Mouse (Mus musculus) embryonic facial prominence, embryonic 15.5 days (tissue): ENCODE measurements around the gene Junb. TPM values are rescaled to one million over a fixed set of nuclear protein-coding genes. Genes with fewer than 3 reads are reported as not detected.

Source experiments
- ATAC-seq: fragments of 200-750 bp; cut with Nextera tagmentation; 2 replicates; pipeline ENCODE4 v1.8.0; 2017; ENCODE audit warnings: low read depth, moderate TSS enrichment; ENCODE audit not compliant: insufficient number of reproducible peaks, low FRiP score, low TSS enrichment
- H3K27ac ChIP-seq: fragments of 300-500 bp; sonication (generic); replicated peaks from 2 replicates; pipeline ENCODE4 v1.5.1; 2015; ENCODE audit warnings: mild to moderate bottlenecking, inconsistent platforms
- H3K27me3 ChIP-seq: fragments of 300-500 bp; sonication (generic); 2 replicates; pipeline ENCODE4 v1.6.1; 2015; ENCODE audit warnings: inconsistent platforms
- H3K36me3 ChIP-seq: fragments of 300-500 bp; sonication (generic); 2 replicates; pipeline ENCODE4 v1.6.1; 2015; ENCODE audit warnings: mild to moderate bottlenecking, inconsistent platforms
- H3K4me1 ChIP-seq: fragments of 300-500 bp; sonication (generic); 2 replicates; pipeline ENCODE4 v1.6.1; 2015; ENCODE audit warnings: inconsistent platforms
- H3K4me2 ChIP-seq: fragments of 300-500 bp; sonication (generic); replicated peaks from 2 replicates; pipeline ENCODE4 v1.6.1; 2015; ENCODE audit warnings: mild to moderate bottlenecking, inconsistent platforms
- H3K4me3 ChIP-seq: fragments of 300-500 bp; sonication (generic); replicated peaks from 2 replicates; pipeline ENCODE4 v1.5.1; 2015; ENCODE audit warnings: mild to moderate bottlenecking, inconsistent platforms
- H3K9ac ChIP-seq: fragments of 300-500 bp; sonication (generic); 2 replicates; pipeline ENCODE4 v1.6.1; 2015; ENCODE audit warnings: inconsistent platforms
- H3K9me3 ChIP-seq: fragments of 300-500 bp; sonication (generic); replicated peaks from 2 replicates; pipeline ENCODE4 v1.6.1; 2016; ENCODE audit warnings: inconsistent platforms
- WGBS: fragments of 180-500 bp; shearing (Covaris S2); methylation state at CpG from one replicate; pipeline ENCODE4 v1.1.7; 2015; 5-methylcytosine and 5-hydroxymethylcytosine counted together
- polyA plus RNA-seq: library from polyadenylated mRNA; unstranded; fragments of >200 nt; fragmentation: Nextera tagmentation; extraction: Ambion mirVana; gene quantifications from 2 replicates; pipeline ENCODE4 v1.2.1, GENCODE M21; 2015

Junb gene
- polyA plus RNA-seq, 1 experiment from 2014 or later: 38.0 TPM

- Histone ChIP-seq H3K4me2 (peak overlapping the region; percentile 67), H3K9me3 (no peaks in the 10 kb centered on the region), H3K4me1 (peaks cover 6% of the 10 kb centered on the region; the same call in 1 of the 2 replicates), H3K9ac (0 out of 2 replicates have a peak overlapping the region, but pooled peaks have one; percentile 31), H3K27me3 (peaks cover 46% of the 10 kb centered on the region), H3K36me3 (peaks cover 12% of the 10 kb centered on the region), H3K27ac (no peak overlapping the region), H3K4me3 (peak overlapping the region; percentile 39)
- WGBS: 6% methylated on average over 26 of the region's 26 CpGs
- no peak for ATAC-seq
Measured at GRCm38 (mm10) chr8:85013230-85013840, 34.8 kb upstream of the Junb start.

- peaks cover 53% of the 10 kb centered on the region for H3K27me3 ChIP-seq
- H3K4me3 ChIP-seq: no peak overlapping the region
- no peak overlapping the region for H3K27ac ChIP-seq
- no peak overlapping the region for H3K4me2 ChIP-seq
- no peak for ATAC-seq
- H3K4me1 ChIP-seq: peaks cover 9% of the 10 kb centered on the region; the same call in 1 of the 2 replicates
- 17% methylated on average over 28 of the region's 28 CpGs for WGBS
- H3K9ac ChIP-seq: no peak overlapping the region
- no peaks in the 10 kb centered on the region for H3K36me3 ChIP-seq
- no peaks in the 10 kb centered on the region for H3K9me3 ChIP-seq
Measured at GRCm38 (mm10) chr8:85011242-85011641, 32.7 kb upstream of the Junb start.

GRCm38 (mm10) chr8:85007686-85008085, 29.2 kb upstream of the Junb start:
- 12% methylated on average over 25 of the region's 25 CpGs for WGBS
- Histone ChIP-seq H3K27ac (no peak overlapping the region), H3K27me3 (peaks cover 38% of the 10 kb centered on the region), H3K36me3 (peaks cover 3% of the 10 kb centered on the region; the same call in 1 of the 2 replicates), H3K4me1 (0 out of 2 replicates have a peak, but pooled peaks cover 3% of the 10 kb centered on the region), H3K4me3 (no peak overlapping the region), H3K9me3 (no peaks in the 10 kb centered on the region), H3K9ac (no peak overlapping the region), H3K4me2 (no peak overlapping the region)
- ATAC-seq: no peak

- Histone ChIP-seq H3K9ac (no peak overlapping the region), H3K36me3 (peaks cover 6% of the 10 kb centered on the region; the same call in 1 of the 2 replicates), H3K27me3 (0 out of 2 replicates have a peak, but pooled peaks cover 6% of the 10 kb centered on the region), H3K4me1 (peaks cover 8% of the 10 kb centered on the region), H3K4me3 (no peak overlapping the region), H3K27ac (no peak overlapping the region), H3K9me3 (no peaks in the 10 kb centered on the region), H3K4me2 (no peak overlapping the region)
- 6% methylated on average over 19 of the region's 19 CpGs for WGBS
- ATAC-seq: peak; percentile 58; the same call in 1 of the 2 replicates
Measured at GRCm38 (mm10) chr8:84997649-84998295, 19.3 kb upstream of the Junb start.

GRCm38 (mm10) chr8:84996978-84997377, 18.5 kb upstream of the Junb start:
- ATAC-seq: no peak
- Histone ChIP-seq H3K36me3 (no peaks in the 10 kb centered on the region), H3K4me3 (no peak overlapping the region), H3K27me3 (0 out of 2 replicates have a peak, but pooled peaks cover 6% of the 10 kb centered on the region), H3K4me1 (peaks cover 8% of the 10 kb centered on the region), H3K9me3 (no peaks in the 10 kb centered on the region), H3K9ac (no peak overlapping the region), H3K4me2 (no peak overlapping the region), H3K27ac (no peak overlapping the region)
- WGBS: 81% methylated on average over 5 of the region's 5 CpGs

GRCm38 (mm10) chr8:84995680-84996079, 17.2 kb upstream of the Junb start:
- H3K9me3 ChIP-seq: no peaks in the 10 kb centered on the region
- 0 out of 2 replicates have a peak, but pooled peaks cover 6% of the 10 kb centered on the region for H3K27me3 ChIP-seq
- no peak for ATAC-seq
- H3K9ac ChIP-seq: no peak overlapping the region
- H3K27ac ChIP-seq: no peak overlapping the region
- H3K36me3 ChIP-seq: no peaks in the 10 kb centered on the region
- peaks cover 14% of the 10 kb centered on the region for H3K4me1 ChIP-seq
- WGBS: 29% methylated on average over 25 of the region's 25 CpGs
- H3K4me3 ChIP-seq: no peak overlapping the region
- no peak overlapping the region for H3K4me2 ChIP-seq

- Histone ChIP-seq H3K9me3 (no peaks in the 10 kb centered on the region), H3K9ac (no peak overlapping the region), H3K27ac (no peak overlapping the region), H3K4me2 (no peak overlapping the region), H3K4me1 (peaks cover 19% of the 10 kb centered on the region), H3K36me3 (no peaks in the 10 kb centered on the region), H3K27me3 (0 out of 2 replicates have a peak, but pooled peaks cover 6% of the 10 kb centered on the region), H3K4me3 (no peak overlapping the region)
- ATAC-seq: no peak
- 89% methylated on average over 9 of the region's 9 CpGs for WGBS
Measured at GRCm38 (mm10) chr8:84994375-84994774, 15.9 kb upstream of the Junb start.

- H3K27ac ChIP-seq: peak overlapping the region; percentile 85
- H3K27me3 ChIP-seq: peaks cover 15% of the 10 kb centered on the region; the same call in 1 of the 2 replicates
- H3K4me1 ChIP-seq: peaks cover 22% of the 10 kb centered on the region
- H3K4me2 ChIP-seq: peak overlapping the region; percentile 92
- peak; percentile 70 for ATAC-seq
- H3K4me3 ChIP-seq: peak overlapping the region; percentile 66
- H3K9ac ChIP-seq: peak overlapping the region; percentile 64
- H3K9me3 ChIP-seq: no peaks in the 10 kb centered on the region
- H3K36me3 ChIP-seq: no peaks in the 10 kb centered on the region
- WGBS: under 1% methylated on average over 15 of the region's 15 CpGs
Measured at GRCm38 (mm10) chr8:84990836-84991235, 12.3 kb upstream of the Junb start.

GRCm38 (mm10) chr8:84990349-84990748, 11.8 kb upstream of the Junb start, which contains the start of gene Hook2:
TSS of gene Hook2 (plus strand) at chr8:84990603.
- H3K4me2 ChIP-seq: peak within 1 kb of the TSS; percentile 92
- H3K9ac ChIP-seq: peak within 1 kb of the TSS; percentile 64
- H3K27me3 ChIP-seq: peaks cover 13% of the 10 kb centered on the region; the same call in 1 of the 2 replicates
- H3K4me3 ChIP-seq: peak within 1 kb of the TSS; percentile 66
- whole genome bisulfite sequencing: under 1% methylated on average over 28 of the region's 28 CpGs
- H3K36me3 ChIP-seq: no peaks in the 10 kb centered on the region
- peak; percentile 93 for ATAC-seq
- H3K27ac ChIP-seq: peak within 1 kb of the TSS; percentile 85
- H3K4me1 ChIP-seq: peaks cover 27% of the 10 kb centered on the region
- no peaks in the 10 kb centered on the region for H3K9me3 ChIP-seq

- peaks cover 12% of the 10 kb centered on the region; the same call in 1 of the 2 replicates for H3K27me3 ChIP-seq
- H3K9ac ChIP-seq: peak overlapping the region; percentile 7
- peak overlapping the region; percentile 85 for H3K27ac ChIP-seq
- H3K9me3 ChIP-seq: no peaks in the 10 kb centered on the region
- H3K4me1 ChIP-seq: peaks cover 33% of the 10 kb centered on the region
- peak overlapping the region; percentile 92 for H3K4me2 ChIP-seq
- H3K36me3 ChIP-seq: no peaks in the 10 kb centered on the region
- H3K4me3 ChIP-seq: peak overlapping the region; percentile 66
- ATAC-seq: peak; percentile 52
- 0% methylated on average over 15 of the region's 15 CpGs for WGBS
Measured at GRCm38 (mm10) chr8:84989810-84990209, 11.3 kb upstream of the Junb start.

GRCm38 (mm10) chr8:84989311-84989731, 10.8 kb upstream of the Junb start:
- Histone ChIP-seq H3K4me3 (peak overlapping the region; percentile 66), H3K27ac (peak overlapping the region; percentile 61), H3K4me2 (peak overlapping the region; percentile 92), H3K36me3 (no peaks in the 10 kb centered on the region), H3K9me3 (no peaks in the 10 kb centered on the region), H3K27me3 (peaks cover 12% of the 10 kb centered on the region; the same call in 1 of the 2 replicates), H3K4me1 (peaks cover 37% of the 10 kb centered on the region), H3K9ac (no peak overlapping the region)
- ATAC-seq: no peak
- WGBS: 5% methylated on average over 15 of the region's 15 CpGs
